Comparison of ENCODE assay signal across 32 mouse cellular contexts in genomic region chr11:69379600-69379999, GRCm38 (mm10). TPM values are rescaled to one million over a fixed set of nuclear protein-coding genes. Genes with fewer than 3 reads are reported as not detected.
DNase-seq lines count a peak whose midpoint lies in the region; ATAC-seq and TF ChIP-seq lines count a peak whose summit lies in the region.
"Had no signal": no experiment of that assay in that cellular context is flagged by ENCODE, and none has a peak within 500 bp of the region (broad histone marks: within the 10 kb centered on the region; RNA-seq: fewer than 3 reads in every experiment).

No protein-coding gene starts in this region.

- H3K27me3 ChIP-seq in liver, adult 2 months (ENCODE audit: control insufficient read depth, insufficient read depth, low read length) = no peaks in the 10 kb centered on the region
- H3K27me3 ChIP-seq in stomach, embryonic 15.5 days (replicated peaks) = no peaks in the 10 kb centered on the region
- H3K27me3 ChIP-seq in stomach, postnatal 0 days (ENCODE audit: control insufficient read depth, insufficient read depth, low read length) = no peaks in the 10 kb centered on the region
- H3K27me3 ChIP-seq in liver, postnatal 0 days (ENCODE audit: insufficient read depth, low read length) = no peaks in the 10 kb centered on the region
- H3K27me3 ChIP-seq: embryonic facial prominence, embryonic 15.5 days; forebrain, embryonic 12.5 days; hindbrain, embryonic 12.5 days; intestine, embryonic 15.5 days; limb, embryonic 15.5 days; neural tube, embryonic 12.5 days; Patski had no signal

- no peak overlapping the region for H3K4me3 ChIP-seq in liver, adult 2 months (ENCODE audit: insufficient read depth, low read depth, low read length)
- no peak overlapping the region for H3K4me3 ChIP-seq in stomach, embryonic 15.5 days (replicated peaks)
- H3K4me3 ChIP-seq in stomach, postnatal 0 days (ENCODE audit: low read depth, low read length) = no peak overlapping the region
- H3K4me3 ChIP-seq in liver, postnatal 0 days (ENCODE audit: low read depth, low read length) = no peak overlapping the region
- H3K4me3 ChIP-seq: embryonic facial prominence, embryonic 10.5 days; embryonic facial prominence, embryonic 15.5 days; forebrain, embryonic 12.5 days; heart, embryonic 10.5 days; hindbrain, embryonic 12.5 days; intestine, embryonic 15.5 days; limb, embryonic 10.5 days; limb, embryonic 15.5 days; neural tube, embryonic 12.5 days had no signal

- peak overlapping the region; percentile 71 for H3K27ac ChIP-seq in liver, adult 2 months (replicated peaks; ENCODE audit: insufficient read depth, low read depth, low read length)
- H3K27ac ChIP-seq in stomach, embryonic 15.5 days = no peak overlapping the region
- H3K27ac ChIP-seq in stomach, postnatal 0 days (replicated peaks) = no peak overlapping the region
- H3K27ac ChIP-seq in liver, postnatal 0 days (ENCODE audit: low read depth) = peak overlapping the region; percentile 41; the same call in 1 of the 2 replicates
- H3K27ac ChIP-seq: embryonic facial prominence, embryonic 10.5 days; embryonic facial prominence, embryonic 15.5 days; forebrain, embryonic 12.5 days; hindbrain, embryonic 12.5 days; hindbrain, postnatal 0 days; intestine, embryonic 15.5 days; limb, embryonic 10.5 days; limb, embryonic 15.5 days; neural tube, embryonic 12.5 days had no signal

- H3K4me2 ChIP-seq in stomach, embryonic 15.5 days = no peak overlapping the region
- H3K4me2 ChIP-seq in stomach, postnatal 0 days (replicated peaks; ENCODE audit: low read depth) = no peak overlapping the region
- H3K4me2 ChIP-seq in liver, postnatal 0 days (ENCODE audit: low read depth, low read length) = 0 out of 2 replicates have a peak overlapping the region, but pooled peaks have one; percentile 9
- H3K4me2 ChIP-seq: embryonic facial prominence, embryonic 15.5 days; forebrain, embryonic 12.5 days; hindbrain, embryonic 12.5 days; intestine, embryonic 15.5 days; limb, embryonic 15.5 days; midbrain, embryonic 11.5 days; neural tube, embryonic 12.5 days had no signal

- TF ChIP-seq CTCF in liver, adult 2 months (IDR thresholded peaks at IDR 0.05; ENCODE audit: low read depth, low read length) = no peak
- TF ChIP-seq CTCF in stomach, postnatal 0 days (IDR thresholded peaks at IDR 0.05; ENCODE audit: low read depth) = no peak
- TF ChIP-seq CTCF in liver, postnatal 0 days (IDR thresholded peaks at IDR 0.05; ENCODE audit: low read depth) = no peak

- no peak overlapping the region for H3K9ac ChIP-seq in liver, adult 2 months (ENCODE audit: low read depth, low read length)
- no peak overlapping the region for H3K9ac ChIP-seq in stomach, embryonic 15.5 days
- H3K9ac ChIP-seq in stomach, postnatal 0 days (ENCODE audit: low read length) = no peak overlapping the region
- no peak overlapping the region for H3K9ac ChIP-seq in liver, postnatal 0 days (replicated peaks)
- H3K9ac ChIP-seq: embryonic facial prominence, embryonic 15.5 days; forebrain, embryonic 12.5 days; forebrain, postnatal 0 days; hindbrain, embryonic 12.5 days; intestine, embryonic 15.5 days; limb, embryonic 15.5 days; neural tube, embryonic 12.5 days had no signal

- H3K36me3 ChIP-seq in liver, adult 2 months (ENCODE audit: control insufficient read depth, insufficient read depth, low read length) = no peaks in the 10 kb centered on the region
- H3K36me3 ChIP-seq in stomach, embryonic 15.5 days = no peaks in the 10 kb centered on the region
- H3K36me3 ChIP-seq in stomach, postnatal 0 days (ENCODE audit: control insufficient read depth, insufficient read depth, low read length) = no peaks in the 10 kb centered on the region; the same call in 1 of the 2 replicates
- no peaks in the 10 kb centered on the region for H3K36me3 ChIP-seq in liver, postnatal 0 days (replicated peaks; ENCODE audit: insufficient read depth, low read length)
- H3K36me3 ChIP-seq: intestine, embryonic 15.5 days had no signal

- H3K4me1 ChIP-seq in liver, adult 2 months (ENCODE audit: control insufficient read depth, insufficient read depth, low read length) = peaks cover 11% of the 10 kb centered on the region
- H3K4me1 ChIP-seq in stomach, embryonic 15.5 days = no peaks in the 10 kb centered on the region
- H3K4me1 ChIP-seq in stomach, postnatal 0 days (replicated peaks; ENCODE audit: control insufficient read depth, insufficient read depth) = no peaks in the 10 kb centered on the region
- peaks cover 12% of the 10 kb centered on the region for H3K4me1 ChIP-seq in liver, postnatal 0 days (ENCODE audit: insufficient read depth)
- H3K4me1 ChIP-seq: embryonic facial prominence, embryonic 10.5 days; forebrain, embryonic 12.5 days; hindbrain, embryonic 12.5 days; neural tube, embryonic 12.5 days had no signal

- 49% methylated on average over 3 of the region's 3 CpGs for WGBS in liver, adult 2 months
- WGBS in stomach, embryonic 15.5 days = 86% methylated on average over 3 of the region's 3 CpGs
- WGBS in stomach, postnatal 0 days = 82% methylated on average over 3 of the region's 3 CpGs
- 45% methylated on average over 3 of the region's 3 CpGs for WGBS in liver, postnatal 0 days (ENCODE audit: insufficient replicate concordance)

- ATAC-seq in stomach, embryonic 15.5 days (ENCODE audit: insufficient read depth, low FRiP score, low read depth) = 0 out of 2 replicates have a peak, but pooled peaks have one; percentile 10
- ATAC-seq in stomach, postnatal 0 days (ENCODE audit: low FRiP score, low TSS enrichment) = no peak
- peak; percentile 42 for ATAC-seq in liver, postnatal 0 days
- ATAC-seq: forebrain, postnatal 0 days; hindbrain, postnatal 0 days; intestine, embryonic 15.5 days; midbrain, embryonic 16.5 days; Patski had no signal

- no peaks in the 10 kb centered on the region for H3K9me3 ChIP-seq in stomach, embryonic 15.5 days
- no peaks in the 10 kb centered on the region for H3K9me3 ChIP-seq in stomach, postnatal 0 days (ENCODE audit: control insufficient read depth, low read length)
- no peaks in the 10 kb centered on the region for H3K9me3 ChIP-seq in liver, postnatal 0 days (ENCODE audit: low read length)
- H3K9me3 ChIP-seq: embryonic facial prominence, embryonic 10.5 days; embryonic facial prominence, embryonic 15.5 days; forebrain, embryonic 12.5 days; heart, embryonic 10.5 days; hindbrain, embryonic 12.5 days; intestine, embryonic 15.5 days; limb, embryonic 10.5 days; limb, embryonic 15.5 days; neural tube, embryonic 12.5 days had no signal

- no peak for TF ChIP-seq EP300 in stomach, postnatal 0 days (optimal IDR thresholded peaks at IDR 0.05)
- no peak for TF ChIP-seq EP300 in liver, postnatal 0 days (IDR thresholded peaks at IDR 0.05; ENCODE audit: low read depth)

- peak; percentile 88 for DNase-seq in liver, adult 2 months (ENCODE audit: extremely low read depth, low read depth, low spot score)
- DNase-seq in liver = no peak
- DNase-seq in stomach, postnatal 0 days (ENCODE audit: low spot score) = no peak
- no peak for DNase-seq in liver, postnatal 0 days
- no peak for DNase-seq in frontal cortex, postnatal 36 days (ENCODE audit: low spot score in 2 of 2)
- DNase-seq in gastrocnemius, adult 18-20 months (ENCODE audit: low spot score) = no peak
- DNase-seq in adrenal gland, postnatal 36 days = no peak
- DNase-seq: adrenal gland, postnatal 14 days; cerebellum, adult 18-20 months; cerebellum, postnatal 14 days; forebrain, postnatal 0 days; gastrocnemius, postnatal 14 days; heart, adult 11 months; heart, postnatal 36 days; kidney, adult 2 months; lung, postnatal 4 days; thymus, adult 18-20 months; thymus, postnatal 25 days had no signal

- H3K79me2 ChIP-seq in liver, adult 2 months (ENCODE audit: control insufficient read depth, insufficient read depth, low read length) = no peaks in the 10 kb centered on the region

- TF ChIP-seq POLR2A in liver, adult 2 months (IDR thresholded peaks at IDR 0.05; ENCODE audit: extremely low read depth, insufficient read depth, low read length) = no peak

RNA-seq across cellular contexts. Expression of gene Chd3, which starts 10.4 kb away (rescaled TPM):
- 45.2 and 57.5 TPM in 2 replicates for total RNA-seq in liver, adult 2 months (2014; rRNA removed)
- polyA plus RNA-seq in liver, adult 2 months (2012; rRNA removed) = 55.2 and 80.2 TPM in 2 replicates
- polyA plus RNA-seq in stomach, embryonic 15.5 days (2015; fragmentation: Nextera tagmentation; extraction: Ambion mirVana) = 53.4 and 54.0 TPM in 2 replicates
- 18.4 and 18.9 TPM in 2 replicates for polyA plus RNA-seq in stomach, postnatal 0 days (2015; fragmentation: Nextera tagmentation; extraction: Ambion mirVana)
- 7.8 and 8.7 TPM in 2 replicates for polyA plus RNA-seq in liver, postnatal 0 days (2015; fragmentation: Nextera tagmentation; extraction: Ambion mirVana)
- 1 to 10 TPM; 5.7 to 7.9 TPM for total RNA-seq in gastrocnemius, adult 18-20 months (2021)
- 100 to 1,000 TPM in 1 of 2 experiments, 10 to 100 TPM in 1; 78.6 to 119 TPM for total RNA-seq in adrenal gland, postnatal 36 days (2021)

RNA-seq across cellular contexts. Expression of gene Naa38, which starts 15.7 kb away (rescaled TPM):
- 86.6 and 91.5 TPM in 2 replicates for total RNA-seq in liver, adult 2 months (2014; rRNA removed)
- polyA plus RNA-seq in liver, adult 2 months (2012; rRNA removed) = 133 and 150 TPM in 2 replicates
- 154 and 179 TPM in 2 replicates for polyA plus RNA-seq in stomach, embryonic 15.5 days (2015; fragmentation: Nextera tagmentation; extraction: Ambion mirVana)
- polyA plus RNA-seq in stomach, postnatal 0 days (2015; fragmentation: Nextera tagmentation; extraction: Ambion mirVana) = 153 and 170 TPM in 2 replicates
- polyA plus RNA-seq in liver, postnatal 0 days (2015; fragmentation: Nextera tagmentation; extraction: Ambion mirVana) = 83.7 and 83.9 TPM in 2 replicates
- 10 to 100 TPM; 70.5 to 72.1 TPM for total RNA-seq in gastrocnemius, adult 18-20 months (2021)
- 100 to 1,000 TPM; 132 to 158 TPM for total RNA-seq in adrenal gland, postnatal 36 days (2021)

RNA-seq across cellular contexts. Expression of gene Cyb5d1, which starts 15.8 kb away (rescaled TPM):
- 33.9 and 40.7 TPM in 2 replicates for total RNA-seq in liver, adult 2 months (2014; rRNA removed)
- polyA plus RNA-seq in liver, adult 2 months (2012; rRNA removed) = 21.1 and 22.1 TPM in 2 replicates
- 24.9 and 25.3 TPM in 2 replicates for polyA plus RNA-seq in stomach, embryonic 15.5 days (2015; fragmentation: Nextera tagmentation; extraction: Ambion mirVana)
- polyA plus RNA-seq in stomach, postnatal 0 days (2015; fragmentation: Nextera tagmentation; extraction: Ambion mirVana) = 9.1 and 9.5 TPM in 2 replicates
- polyA plus RNA-seq in liver, postnatal 0 days (2015; fragmentation: Nextera tagmentation; extraction: Ambion mirVana) = 4.7 and 5.4 TPM in 2 replicates
- 10 to 100 TPM; 29.3 to 33.0 TPM for total RNA-seq in gastrocnemius, adult 18-20 months (2021)
- total RNA-seq in adrenal gland, postnatal 36 days (2021) = 10 to 100 TPM; 49.0 to 50.9 TPM

RNA-seq across cellular contexts. Expression of gene Tmem88, which starts 18.4 kb away (rescaled TPM):
- total RNA-seq in liver, adult 2 months (2014; rRNA removed) = 1.3 and 1.7 TPM in 2 replicates
- polyA plus RNA-seq in liver, adult 2 months (2012; rRNA removed) = 6.7 and 8.5 TPM in 2 replicates
- 26.7 and 29.4 TPM in 2 replicates for polyA plus RNA-seq in stomach, embryonic 15.5 days (2015; fragmentation: Nextera tagmentation; extraction: Ambion mirVana)
- polyA plus RNA-seq in stomach, postnatal 0 days (2015; fragmentation: Nextera tagmentation; extraction: Ambion mirVana) = 14.9 and 17.8 TPM in 2 replicates
- polyA plus RNA-seq in liver, postnatal 0 days (2015; fragmentation: Nextera tagmentation; extraction: Ambion mirVana) = 12.3 and 14.0 TPM in 2 replicates
- total RNA-seq in gastrocnemius, adult 18-20 months (2021) = 1 to 10 TPM; 2.6 to 4.1 TPM
- 10 to 100 TPM; 13.4 to 17.8 TPM for total RNA-seq in adrenal gland, postnatal 36 days (2021)

RNA-seq across cellular contexts. Expression of gene Kdm6b, which starts 33.9 kb away (rescaled TPM):
- 1.6 and 2.3 TPM in 2 replicates for total RNA-seq in liver, adult 2 months (2014; rRNA removed)
- polyA plus RNA-seq in liver, adult 2 months (2012; rRNA removed) = 4.2 and 4.6 TPM in 2 replicates
- 25.4 and 26.5 TPM in 2 replicates for polyA plus RNA-seq in stomach, embryonic 15.5 days (2015; fragmentation: Nextera tagmentation; extraction: Ambion mirVana)
- polyA plus RNA-seq in stomach, postnatal 0 days (2015; fragmentation: Nextera tagmentation; extraction: Ambion mirVana) = 12.9 and 13.1 TPM in 2 replicates
- polyA plus RNA-seq in liver, postnatal 0 days (2015; fragmentation: Nextera tagmentation; extraction: Ambion mirVana) = 7.4 and 8.2 TPM in 2 replicates
- total RNA-seq in gastrocnemius, adult 18-20 months (2021) = 10 to 100 TPM; 19.6 to 22.0 TPM
- total RNA-seq in adrenal gland, postnatal 36 days (2021) = 10 to 100 TPM; 31.8 to 48.0 TPM

Comparison
In these comparisons a context has a peak if more than half of its experiments do, and no peak if none do; other contexts are left out.
1. H3K27ac ChIP-seq: peak in liver, adult 2 months (single experiment) and liver, postnatal 0 days (single experiment); none in stomach, embryonic 15.5 days (single experiment) and stomach, postnatal 0 days (single experiment).